Mouse (Mus musculus) right cerebral cortex, postnatal 4 days (tissue): Measurements from ENCODE around the gene Dgki.
A peak's percentile ranks its signal among the peaks of the same experiment; 100 is the strongest.

Source experiments
- DNase-seq: peaks from one replicate; pipeline ENCODE4 v3.0.0-alpha.2; 2022

Gene Dgki

GRCm38 (mm10) chr6:36994329-36994728 lies 305.7 kb downstream of the Dgki start:
- DNase-seq = no peak

GRCm38 (mm10) chr6:36990186-36990585 lies 309.8 kb downstream of the Dgki start:
- no peak for DNase-seq

GRCm38 (mm10) chr6:36988800-36989199 lies 311.2 kb downstream of the Dgki start:
- DNase-seq = no peak

- DNase-seq = no peak
Observed at GRCm38 (mm10) chr6:36981646-36982045, 318.3 kb downstream of the Dgki start.

GRCm38 (mm10) chr6:36980475-36980874 lies 319.5 kb downstream of the Dgki start:
- DNase-seq = no peak

- DNase-seq = no peak
Observed at GRCm38 (mm10) chr6:36978176-36978575, 321.8 kb downstream of the Dgki start.

- DNase-seq = no peak
Observed at GRCm38 (mm10) chr6:36973096-36973495, 326.9 kb downstream of the Dgki start.

GRCm38 (mm10) chr6:36972494-36972893 lies 327.5 kb downstream of the Dgki start:
- DNase-seq = no peak

GRCm38 (mm10) chr6:36969249-36969885 lies 330.6 kb downstream of the Dgki start:
- DNase-seq = no peak

GRCm38 (mm10) chr6:36960658-36961057 lies 339.3 kb downstream of the Dgki start:
- no peak for DNase-seq

- no peak for DNase-seq
Observed at GRCm38 (mm10) chr6:36955293-36955692, 344.7 kb downstream of the Dgki start.

GRCm38 (mm10) chr6:36950648-36951047 lies 349.3 kb downstream of the Dgki start:
- DNase-seq = no peak

- no peak for DNase-seq
Observed at GRCm38 (mm10) chr6:36947861-36948260, 352.1 kb downstream of the Dgki start.

- no peak for DNase-seq
Observed at GRCm38 (mm10) chr6:36937527-36937926, 362.5 kb downstream of the Dgki start.

- DNase-seq = no peak
Observed at GRCm38 (mm10) chr6:36936816-36937215, 363.2 kb downstream of the Dgki start.

- DNase-seq = no peak
Observed at GRCm38 (mm10) chr6:36931473-36931872, 368.5 kb downstream of the Dgki start.

GRCm38 (mm10) chr6:36929781-36930180 lies 370.2 kb downstream of the Dgki start:
- no peak for DNase-seq

GRCm38 (mm10) chr6:36926455-36926854 lies 373.5 kb downstream of the Dgki start:
- DNase-seq = peak; percentile 26

GRCm38 (mm10) chr6:36922006-36922405 lies 378.0 kb downstream of the Dgki start:
- DNase-seq = no peak

GRCm38 (mm10) chr6:36911586-36911985 lies 388.4 kb downstream of the Dgki start:
- no peak for DNase-seq

GRCm38 (mm10) chr6:36907191-36907590 lies 392.8 kb downstream of the Dgki start:
- DNase-seq = no peak

- DNase-seq = no peak
Observed at GRCm38 (mm10) chr6:36905965-36906364, 394.0 kb downstream of the Dgki start.

- no peak for DNase-seq
Observed at GRCm38 (mm10) chr6:36904911-36905310, 395.1 kb downstream of the Dgki start.

- DNase-seq = peak; percentile 46
Observed at GRCm38 (mm10) chr6:36903821-36904220, 396.2 kb downstream of the Dgki start.

GRCm38 (mm10) chr6:36903159-36903794 lies 396.7 kb downstream of the Dgki start:
- DNase-seq = no peak
